Mouse (Mus musculus): ENCODE measurements at regions not wholly inside any gene's neighbourhood (a gene's known extent, or its start where the extent isn't known, plus 50 kb on each side); places are given as distances from the start of the nearest gene placed in this dataset.

- TF ChIP-seq POLR2A (IDR thresholded peaks at IDR 0.05; ENCODE audit: low read depth, low read length) (no peak), CTCF (IDR thresholded peaks at IDR 0.05; ENCODE audit: borderline replicate concordance, insufficient read depth, low read length) (no peak)
Observed at GRCm38 (mm10) chr6:111813982-111814603, 459.5 kb upstream of the Lmcd1 start.
